Mouse (Mus musculus): ENCODE measurements around the gene Ms4a12.
"Not testable (repeated sequence)": the region's sequence is repeated elsewhere in the genome, so short reads cannot be mapped to it uniquely, and the experiment has no call there.

Ms4a12 gene

DNA sequence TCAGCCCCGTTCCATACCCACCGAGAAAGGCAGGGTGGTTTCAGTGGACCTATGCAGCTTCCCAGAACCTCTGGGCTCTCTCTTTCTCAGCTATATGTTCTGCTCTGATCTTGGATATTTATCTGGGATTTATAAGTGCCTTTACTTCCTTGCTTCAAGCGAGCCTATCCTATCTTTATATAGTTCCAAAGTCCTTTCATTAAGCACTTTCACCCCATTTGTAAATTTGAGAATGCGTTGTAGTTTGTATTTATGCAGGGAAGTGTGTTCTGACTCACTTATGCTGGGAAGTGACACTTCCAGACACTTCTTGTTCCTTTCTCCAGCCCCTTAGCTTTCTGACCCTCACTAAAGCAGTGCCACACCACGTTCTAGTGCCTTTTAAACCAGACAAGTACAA is at the start of gene Ms4a12:
Gene Ms4a12, minus strand, starts transcription at position 101 of the 400 bp plus-strand sequence.
- DNase-seq, result no peak

DNA sequence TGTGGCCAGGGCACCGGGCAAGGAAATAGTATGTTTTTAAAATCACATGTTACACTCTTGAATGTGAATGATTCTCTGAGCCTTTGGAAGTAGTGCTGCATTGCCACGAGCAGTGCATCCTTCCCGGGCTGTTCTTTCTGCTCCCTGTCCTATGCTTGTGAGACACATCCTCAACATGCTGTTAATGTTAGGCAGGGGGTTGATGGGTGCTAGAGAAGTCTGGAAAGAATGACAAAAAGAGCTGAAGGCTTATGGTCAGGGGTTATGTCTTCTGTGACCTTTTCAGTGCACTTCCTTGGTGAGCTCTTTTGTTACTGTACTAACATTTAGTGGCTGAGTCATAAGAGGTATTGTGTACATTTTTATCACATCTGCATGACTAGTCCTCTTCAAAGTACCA is 48.0 kb upstream of the Ms4a12 start:
- DNase-seq, result no peak

DNA sequence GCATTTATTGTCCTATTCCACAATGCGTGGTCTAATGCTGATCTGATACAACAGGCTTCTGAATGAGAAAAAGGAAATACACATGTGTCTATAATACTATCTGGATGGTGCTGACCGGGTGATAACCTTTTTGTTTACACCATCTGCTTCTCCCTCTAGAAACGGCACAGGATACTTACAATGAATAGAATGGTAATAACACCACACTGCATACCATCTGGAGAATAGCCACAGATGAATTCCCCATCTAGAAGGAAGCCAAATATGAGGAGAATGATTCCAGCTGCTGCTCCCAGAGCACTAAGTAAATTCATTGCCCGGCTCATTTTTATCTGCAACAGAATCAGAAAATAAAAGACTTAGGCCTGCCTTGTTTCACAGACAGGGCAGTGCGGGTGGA is 44.2 kb upstream of the Ms4a12 start:
- DNase-seq, result no peak

DNA sequence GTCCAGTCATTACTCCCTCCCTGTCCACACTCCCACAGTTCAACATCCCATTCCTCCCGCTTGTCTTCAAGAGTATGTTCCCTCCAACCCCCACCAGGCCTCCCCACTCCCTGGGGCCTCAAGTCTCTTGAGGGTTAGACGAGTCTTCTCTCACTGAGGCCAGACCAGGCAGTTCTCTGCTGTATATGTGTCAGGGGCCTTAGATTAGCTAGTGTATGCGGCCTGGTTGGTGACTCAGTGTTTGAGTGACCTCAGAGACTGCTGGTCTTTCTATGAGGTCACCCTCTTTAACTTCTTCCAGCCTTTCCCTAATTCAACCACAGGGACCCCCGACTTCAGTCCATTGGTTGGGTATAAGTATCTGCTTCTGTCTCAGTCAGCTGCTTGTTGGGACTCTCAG is 34.7 kb upstream of the Ms4a12 start:
- DNase-seq, result no peak

DNA sequence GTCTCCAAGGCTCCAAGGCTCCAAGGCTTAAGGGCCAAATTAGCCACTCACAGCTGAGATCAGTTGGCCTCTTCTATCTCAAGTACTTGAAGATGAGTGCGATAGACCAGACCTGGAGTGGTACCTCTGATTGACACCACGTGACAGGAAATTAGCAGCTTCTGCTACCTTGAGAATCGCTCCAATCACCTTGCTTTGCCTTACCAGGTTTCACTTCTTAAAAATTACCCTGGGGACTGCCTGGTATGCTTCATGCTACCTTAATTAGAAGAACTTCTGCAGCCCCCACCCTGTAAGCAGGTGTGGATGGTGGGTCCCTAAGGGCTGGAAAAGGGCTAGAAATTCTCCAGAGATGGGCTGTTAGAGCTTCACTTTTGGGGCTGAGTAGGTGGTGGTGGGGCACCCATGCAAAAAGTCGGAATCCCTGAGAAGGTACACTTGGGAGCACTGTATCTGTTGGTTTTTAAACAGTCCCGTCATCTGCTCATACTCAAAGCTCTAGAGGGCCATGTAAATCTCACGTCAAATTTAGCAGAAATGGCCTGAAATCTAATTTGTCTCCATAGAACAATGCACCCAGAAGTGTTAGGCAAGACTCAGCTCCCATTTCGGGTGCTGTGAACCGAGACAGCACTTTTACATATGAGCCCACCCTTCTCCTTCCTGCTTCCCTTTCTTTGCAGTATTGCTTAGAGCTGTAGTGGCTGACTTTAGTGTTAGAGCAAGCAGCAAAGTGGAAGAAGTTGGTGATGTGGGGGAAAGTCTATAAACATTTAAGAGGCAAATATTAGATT is 34.0 kb upstream of the Ms4a12 start, which contains the start of gene Ms4a1:
Gene Ms4a1, minus strand, starts transcription at position 190 of the 794 bp plus-strand sequence.
- DNase-seq, result no peak

DNA sequence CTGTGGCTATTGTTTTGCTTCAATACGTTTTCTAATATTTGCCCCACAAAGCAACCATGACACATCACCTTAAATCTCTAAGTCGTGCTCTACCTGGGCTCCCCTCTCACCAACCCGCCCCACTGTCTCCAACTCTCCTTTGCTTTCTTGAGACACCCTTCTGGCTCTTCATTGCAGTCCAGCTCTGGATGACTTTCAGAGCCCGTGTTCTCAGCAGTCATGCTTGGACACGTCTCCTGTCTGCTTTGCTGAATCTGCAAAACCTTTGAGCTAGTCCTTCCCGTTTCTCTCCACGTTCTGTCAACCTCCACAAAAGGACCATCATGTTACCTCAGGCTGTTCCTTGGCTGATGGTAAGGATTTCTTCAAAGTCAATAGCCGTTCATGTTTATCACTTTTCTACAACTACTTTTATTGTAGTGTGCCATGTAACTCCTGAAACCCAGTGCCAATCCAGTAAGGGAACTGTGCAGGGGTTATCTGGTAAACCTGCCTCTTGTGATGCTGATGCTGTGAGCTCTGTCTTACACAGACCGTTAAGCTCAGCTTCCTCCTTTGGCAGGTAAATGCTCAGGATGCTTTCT is 32.4 kb upstream of the Ms4a12 start:
- DNase-seq, result no peak

DNA sequence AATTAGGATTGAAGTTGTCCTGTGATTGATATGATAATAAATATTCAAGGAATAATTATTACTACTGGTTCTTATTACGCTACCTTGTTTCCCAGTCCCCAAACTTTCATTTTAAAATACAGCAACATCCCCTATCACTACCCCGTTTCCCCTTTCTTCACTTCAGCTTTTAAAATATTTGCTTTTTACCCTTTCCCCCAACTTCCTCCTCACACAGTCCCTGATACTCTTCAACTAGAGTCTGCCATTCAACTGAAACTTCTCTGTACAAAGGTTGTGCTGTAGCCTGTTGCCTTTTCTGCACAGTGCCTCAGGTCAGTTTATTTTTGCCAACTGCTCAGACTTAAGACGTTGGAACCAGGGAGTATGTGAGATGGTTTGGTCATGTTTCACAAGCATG is 31.3 kb upstream of the Ms4a12 start:
- DNase-seq, result no peak

DNA sequence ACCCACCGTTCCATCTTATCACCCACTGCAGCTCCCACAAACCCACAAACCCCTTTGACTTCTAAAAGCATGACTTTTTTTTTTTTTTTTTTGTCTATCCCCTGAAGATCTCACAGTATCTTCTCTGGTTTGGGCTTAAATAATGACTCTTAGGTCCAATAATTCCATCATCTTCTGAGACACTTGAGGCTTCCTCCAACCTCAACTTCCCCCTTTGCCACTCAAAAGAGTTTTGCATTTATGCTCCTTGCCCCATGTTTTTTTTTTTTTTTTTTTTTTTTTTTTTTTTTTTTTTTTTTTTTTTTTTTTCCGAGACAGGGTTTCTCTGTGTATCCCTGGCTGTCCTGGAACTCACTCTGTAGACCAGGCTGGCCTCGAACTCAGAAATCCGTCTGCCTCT is 30.7 kb upstream of the Ms4a12 start:
- DNase-seq, result not testable (repeated sequence)

DNA sequence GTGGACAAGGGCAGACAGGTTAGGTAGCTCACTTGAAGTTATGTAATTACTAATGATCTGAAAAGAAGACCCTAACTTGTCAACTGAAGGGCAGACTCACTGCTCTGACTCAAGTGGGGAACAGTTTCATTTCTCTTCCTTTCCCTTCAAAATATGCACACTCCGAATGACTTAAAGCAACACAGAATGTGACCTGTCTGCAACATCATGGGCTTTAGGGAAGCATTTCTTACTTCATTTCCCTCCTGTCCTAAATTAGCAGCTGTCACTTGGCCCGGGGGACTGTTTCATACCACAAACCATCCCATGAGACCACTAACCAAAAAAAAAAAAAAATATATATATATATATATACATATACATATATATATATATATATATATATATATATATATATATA is 29.3 kb upstream of the Ms4a12 start:
- DNase-seq, result no peak

DNA sequence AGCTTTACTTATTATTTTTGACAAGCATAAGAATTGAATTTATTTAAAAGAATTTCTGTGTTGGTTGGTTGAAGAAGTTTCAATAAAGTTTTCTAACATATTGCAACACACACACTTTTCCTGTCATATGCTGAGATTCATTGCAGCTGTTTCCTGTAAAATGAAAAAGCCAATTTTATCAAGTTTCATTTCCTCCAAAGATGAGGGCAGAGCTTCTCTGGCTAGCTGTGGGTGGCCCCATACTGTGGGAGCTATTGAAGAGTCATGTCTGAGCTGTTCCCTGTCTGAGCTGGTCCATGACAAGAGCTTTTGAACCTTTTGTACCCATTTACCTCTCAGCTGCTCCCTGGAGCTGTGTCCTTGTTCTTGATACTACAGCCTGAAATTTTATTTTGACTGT is 12.0 kb upstream of the Ms4a12 start:
- no peak for DNase-seq

DNA sequence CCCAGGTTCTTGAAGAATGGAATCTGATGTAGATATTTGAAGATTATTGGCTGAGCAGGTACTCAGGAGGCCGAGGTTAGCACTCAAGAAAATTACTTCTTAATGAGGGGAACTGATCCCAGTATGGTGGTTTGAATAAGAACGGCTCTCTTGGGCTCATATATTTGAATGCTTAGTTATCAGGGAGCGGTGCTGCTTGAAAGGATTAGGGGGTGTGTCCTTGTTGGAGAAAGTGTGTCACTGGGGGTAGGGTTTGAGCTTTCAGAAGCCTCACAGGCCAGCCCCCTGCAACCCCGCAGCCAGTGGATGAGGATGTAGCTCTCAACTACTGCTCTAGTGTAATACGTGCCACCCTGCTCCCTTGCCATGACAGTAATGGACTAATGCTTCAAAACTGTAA is 10.3 kb upstream of the Ms4a12 start:
- DNase-seq, result no peak

DNA sequence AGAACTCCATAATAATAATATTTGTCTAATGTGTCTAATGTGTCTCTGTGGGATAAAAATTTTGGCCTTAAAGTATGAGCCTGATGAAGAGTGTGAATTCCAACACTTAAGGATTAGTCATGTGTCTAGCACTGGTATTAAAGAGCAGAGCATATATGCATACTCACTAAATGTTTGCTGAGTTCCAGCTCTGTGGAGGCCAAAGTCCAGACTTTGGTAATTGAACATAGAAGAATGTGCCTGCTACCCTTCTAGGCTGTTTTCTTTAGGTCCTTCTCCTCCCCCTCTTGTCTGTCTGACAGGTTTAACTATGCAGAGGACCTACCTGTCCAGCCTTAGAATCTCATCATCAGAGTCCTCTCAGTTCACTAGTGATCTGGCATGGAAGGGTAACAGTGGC is 3.6 kb upstream of the Ms4a12 start:
- DNase-seq, result no peak

DNA sequence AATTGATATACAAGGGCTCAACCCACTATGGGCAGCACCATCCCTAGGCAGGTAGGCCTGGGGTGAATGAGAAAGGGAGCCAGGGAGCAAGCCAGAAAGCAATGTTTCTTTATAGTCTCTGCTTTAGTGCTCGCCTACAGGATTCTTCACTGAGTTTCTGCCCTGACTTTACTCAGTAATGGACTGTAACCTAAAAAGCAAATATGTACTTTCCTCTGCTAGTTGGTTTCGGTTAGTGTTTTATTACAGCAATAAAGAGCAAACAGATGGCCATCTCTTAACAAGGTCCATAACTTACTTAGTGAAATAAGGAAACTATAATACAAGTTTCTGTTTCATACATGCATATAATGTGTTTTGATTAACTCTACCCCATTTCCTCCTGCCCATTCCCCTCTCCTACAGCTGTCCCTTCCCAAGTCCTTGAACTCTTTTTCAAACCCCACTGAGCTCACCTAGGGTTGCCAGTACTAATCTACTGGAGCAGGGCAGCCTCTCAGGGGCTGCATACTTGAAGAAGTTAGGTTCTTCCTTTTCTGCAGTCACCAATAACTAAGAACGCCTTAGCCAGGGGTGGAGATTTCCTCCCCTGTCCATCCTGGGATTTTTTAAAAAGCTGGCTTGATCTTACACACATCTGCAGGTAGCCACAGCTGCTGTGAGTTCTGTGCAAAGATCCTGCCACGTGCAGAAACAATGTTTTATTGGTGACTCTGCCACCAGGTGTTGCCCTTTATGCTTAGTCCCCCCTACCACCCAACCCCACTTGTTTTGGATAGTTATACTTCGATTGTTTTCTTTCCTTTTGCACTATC is 2.9 kb upstream of the Ms4a12 start:
- DNase-seq, result no peak

DNA sequence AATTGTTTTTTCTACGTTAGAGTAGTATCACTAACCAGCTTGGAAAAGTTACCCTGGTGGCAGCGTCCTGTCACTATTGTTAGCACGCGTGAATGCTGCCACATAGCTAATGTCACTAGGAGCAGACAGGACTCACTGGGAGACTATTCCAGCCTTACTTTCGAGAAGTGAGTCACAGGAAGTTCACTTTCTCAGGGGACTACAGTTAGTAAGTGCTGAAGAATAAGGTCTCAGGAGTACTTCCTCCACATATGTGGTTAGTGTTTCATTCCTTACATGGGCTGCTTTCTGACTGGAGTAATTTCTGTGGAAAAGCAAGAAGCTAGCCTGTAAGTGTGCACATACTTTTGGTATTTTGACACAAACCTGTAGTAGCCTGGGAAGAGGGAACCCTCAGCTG is 2.0 kb upstream of the Ms4a12 start:
- DNase-seq, result no peak

DNA sequence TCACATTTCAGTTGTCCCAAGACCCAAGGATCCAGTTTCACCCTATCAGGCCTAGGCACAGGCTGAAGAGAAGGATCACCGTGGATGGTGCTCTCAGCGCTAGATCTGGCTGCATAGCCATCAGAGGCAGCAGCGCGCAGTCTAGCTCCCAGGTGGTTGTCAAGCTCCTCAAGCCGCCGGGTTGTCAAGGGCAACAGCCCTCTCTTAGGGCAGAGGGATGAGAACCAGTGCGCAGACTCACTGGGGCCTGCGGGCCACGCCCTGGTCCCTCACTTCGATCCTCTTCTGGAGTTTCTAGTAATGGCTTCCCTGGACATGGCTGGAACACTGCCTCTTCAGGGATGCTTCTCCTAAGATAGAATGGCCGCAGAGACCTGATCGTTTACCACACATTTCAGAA is 35.7 kb downstream of the Ms4a12 start, which contains the start of gene Ms4a13:
Gene Ms4a13, minus strand, starts transcription at position 192 of the 400 bp plus-strand sequence.
- DNase-seq, result peak; percentile 3

DNA sequence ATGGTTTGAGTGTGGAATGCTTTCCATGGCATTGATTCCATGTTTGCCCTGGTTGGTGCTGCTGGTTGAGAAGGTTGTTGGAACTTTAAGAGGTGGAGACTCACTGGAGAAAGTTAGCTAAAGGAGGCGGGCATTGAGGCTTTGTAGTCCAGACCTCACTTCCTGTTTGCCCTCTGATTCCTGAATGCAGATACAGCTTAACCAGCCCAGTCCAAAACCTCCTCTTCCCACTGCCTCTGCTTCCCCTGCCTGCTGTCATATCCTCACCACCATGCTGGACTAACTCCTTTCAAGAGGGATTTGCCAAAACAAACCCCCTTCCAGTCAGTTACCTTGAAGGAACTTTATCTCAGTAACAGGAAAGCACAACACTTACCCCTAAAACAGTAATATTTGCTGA is 39.7 kb downstream of the Ms4a12 start:
- no peak for DNase-seq

DNA sequence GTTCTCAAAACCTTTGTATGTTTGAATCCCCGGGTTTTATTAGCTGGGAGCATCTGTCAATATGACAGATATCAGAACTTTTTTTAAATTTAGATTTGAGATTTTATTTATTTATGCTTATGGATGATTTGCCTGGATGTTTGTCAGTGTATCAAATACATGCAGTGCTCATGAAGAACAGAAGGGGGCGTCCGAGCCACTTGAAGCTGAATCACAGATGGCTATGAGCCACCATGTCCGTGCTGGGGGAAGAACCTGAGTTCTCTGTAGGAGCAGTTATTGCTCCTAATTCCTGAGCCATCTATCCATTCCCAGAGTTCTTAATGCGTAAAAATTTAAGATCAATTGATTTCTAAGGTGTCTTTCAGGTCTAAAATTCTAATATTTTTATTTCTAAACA is 48.1 kb downstream of the Ms4a12 start:
- DNase-seq, result peak; percentile 16

DNA sequence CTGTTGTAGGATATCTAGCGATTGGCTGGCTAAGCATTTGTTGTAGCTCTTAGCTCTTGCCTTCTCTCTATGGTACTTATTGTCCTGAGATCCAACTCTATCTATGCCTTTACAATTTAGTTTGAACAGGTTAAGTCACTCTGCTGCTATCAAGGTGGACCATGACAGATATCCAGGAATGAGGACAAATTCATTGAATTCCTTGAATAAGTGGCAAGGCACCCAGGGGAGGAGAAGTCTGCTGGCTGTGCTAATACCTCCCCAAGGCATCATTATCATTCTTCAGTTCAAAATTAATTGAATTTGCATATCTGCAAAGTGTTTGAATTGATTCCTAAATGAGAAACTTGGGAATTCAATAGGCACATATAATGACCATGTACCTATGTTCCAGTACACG is 54.8 kb downstream of the Ms4a12 start:
- no peak for DNase-seq

DNA sequence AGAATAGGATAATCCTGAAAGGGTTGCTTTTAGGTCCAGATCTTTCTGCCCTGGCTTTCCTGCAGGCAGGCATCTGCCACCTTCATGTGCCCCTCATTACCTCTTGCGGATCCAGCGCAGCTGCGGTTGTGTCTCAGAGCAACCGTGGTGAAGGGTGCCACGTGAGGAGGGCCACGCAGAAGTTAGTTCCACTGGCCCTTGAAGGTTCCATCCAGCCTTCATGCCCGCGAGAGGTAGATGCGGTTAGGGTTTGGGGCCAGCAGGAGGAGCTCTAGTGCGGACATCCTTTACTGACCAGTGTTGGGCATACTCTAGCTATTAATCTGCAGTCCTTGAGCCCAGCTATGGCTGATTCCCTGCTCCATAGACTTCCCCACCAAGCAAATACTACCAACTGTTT is 67.1 kb downstream of the Ms4a12 start, which contains the start of gene 1700025F22Rik:
Gene 1700025F22Rik, minus strand, starts transcription at position 149 of the 400 bp plus-strand sequence.
- DNase-seq, result peak; percentile 8

Data from liver (tissue).